Mouse (Mus musculus) heart, postnatal 10 days (tissue): ENCODE measurements around the gene Lsamp. TPM values are rescaled to one million over a fixed set of nuclear protein-coding genes. Genes with fewer than 3 reads are reported as not detected.

Experiments
- DNase-seq, 2 experiments: peaks; one replicate each; pipeline ENCODE4 v3.0.0; 2021
- intact Hi-C: fragments of 180-260 bp; cut with DNase I; formaldehyde crosslinking; loops from one replicate; pipeline ENCODE4 v1.15.1; 2025
- total RNA-seq, 2 experiments: library from RNA; stranded (reverse); gene quantifications; 2 replicates each; pipeline ENCODE4 v1.2.3; 2021

Lsamp gene
- total RNA-seq, 2 experiments from 2014 or later, result 1.3 to 1.6 TPM

DNA sequence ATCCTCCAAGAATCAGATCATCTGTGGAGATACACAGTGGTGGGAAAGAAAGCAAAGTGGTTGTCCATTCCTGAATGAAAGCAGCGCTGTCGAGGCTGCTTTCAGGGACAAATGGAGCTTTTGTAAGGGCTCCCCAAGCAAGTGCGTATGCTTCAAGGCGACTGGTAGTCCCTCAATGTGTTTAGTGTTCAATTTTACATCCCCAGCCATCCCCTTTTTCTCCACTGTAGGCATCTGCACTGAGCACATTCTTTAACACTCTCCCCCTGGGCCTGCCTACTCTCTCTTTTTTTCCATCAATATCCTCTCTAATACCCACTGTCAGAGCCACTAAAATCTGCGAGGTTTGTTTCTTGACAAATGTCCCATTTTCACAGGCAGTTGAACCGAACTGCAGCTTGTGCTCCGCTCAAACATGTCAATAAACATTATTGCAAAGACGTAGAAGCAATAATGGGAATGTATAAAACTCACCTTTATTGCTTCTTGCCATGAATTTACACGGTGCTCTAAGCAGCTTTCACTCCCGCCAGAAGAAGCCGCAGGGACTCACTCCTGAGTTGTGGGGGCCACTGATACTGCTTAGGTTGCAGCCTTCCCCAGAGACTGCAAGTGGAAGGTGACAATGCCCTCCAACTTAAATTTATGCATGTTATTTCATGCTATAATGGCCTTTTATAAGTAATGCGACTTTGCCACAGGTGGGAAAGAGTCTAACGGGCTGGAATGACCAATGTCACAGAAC lies 250.2 kb downstream of the Lsamp start:
- DNase-seq, result no peak
- intact Hi-C loops, result no loop called here

DNA sequence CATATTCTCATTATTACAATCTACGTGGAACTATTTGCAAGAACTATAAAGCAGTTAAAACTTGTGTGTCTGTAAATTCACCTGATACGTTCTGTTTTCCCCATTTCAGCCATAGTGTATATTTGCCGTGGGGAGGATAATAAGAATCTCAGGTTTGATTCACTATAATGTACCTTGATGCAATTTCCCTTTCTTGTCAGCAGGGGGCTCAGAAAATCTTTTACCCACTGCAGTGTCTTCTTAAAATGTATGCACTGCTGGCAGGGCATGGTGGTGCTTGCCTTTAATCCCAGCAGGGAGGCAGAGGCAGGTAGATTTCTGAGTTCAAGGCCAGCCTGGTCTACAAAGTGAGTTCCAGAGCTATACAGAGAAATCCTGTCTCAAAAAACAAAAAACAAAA lies 287.7 kb downstream of the Lsamp start:
- intact Hi-C loops, result loop anchor here (5.0 kb wide), 1 partner anchor 695 kb away; no protein-coding TSS in a partner anchor
- DNase-seq, result no peak

DNA sequence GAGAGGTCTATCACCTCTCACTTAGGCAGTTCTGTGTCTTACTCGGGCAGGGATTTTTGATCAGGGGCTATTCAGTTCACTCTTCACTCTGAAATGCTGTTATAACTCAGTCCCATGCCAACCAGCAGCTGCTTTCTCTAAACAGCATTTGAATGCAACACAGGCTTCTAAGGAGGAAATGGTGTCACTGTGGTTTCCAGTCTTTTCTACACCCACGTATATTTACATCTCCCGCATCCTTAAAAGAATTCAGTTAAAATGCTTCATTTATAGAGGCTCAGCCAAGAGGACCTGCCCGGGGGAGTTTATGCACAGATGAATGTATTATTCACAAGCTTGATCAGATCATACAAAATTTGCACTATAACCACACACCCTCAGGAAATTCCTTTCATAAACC lies 306.0 kb downstream of the Lsamp start:
- DNase-seq, result no peak
- intact Hi-C loops, result no loop called here

DNA sequence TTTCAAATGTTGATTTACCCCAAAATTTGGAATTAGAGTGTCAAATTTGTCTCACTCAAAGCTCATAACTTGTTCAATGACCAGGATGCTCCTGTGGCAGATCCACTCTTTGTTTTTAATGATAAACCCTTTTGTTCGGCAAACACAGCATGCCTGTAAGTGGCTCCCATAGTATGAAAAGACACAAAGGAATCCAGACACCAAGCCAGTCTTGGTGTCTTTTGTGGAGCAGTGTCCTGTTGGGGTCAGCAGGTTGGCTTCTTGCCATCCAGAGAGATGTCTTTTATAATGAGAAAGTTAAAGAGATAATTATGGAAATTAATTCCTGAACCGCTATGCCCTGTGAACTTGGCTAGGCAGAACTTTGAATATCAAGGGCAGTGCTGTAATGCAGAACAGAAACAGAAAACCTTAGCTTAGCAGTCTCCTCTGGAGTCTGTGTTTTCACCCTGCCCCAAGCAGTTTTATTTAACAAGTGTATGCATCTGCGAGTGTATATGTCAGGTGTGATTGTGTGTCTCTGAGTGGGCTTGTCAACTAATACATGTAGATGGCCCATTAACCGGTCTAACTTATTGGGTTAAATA lies 310.2 kb downstream of the Lsamp start:
- no peak for DNase-seq
- intact Hi-C loops, result no loop called here

DNA sequence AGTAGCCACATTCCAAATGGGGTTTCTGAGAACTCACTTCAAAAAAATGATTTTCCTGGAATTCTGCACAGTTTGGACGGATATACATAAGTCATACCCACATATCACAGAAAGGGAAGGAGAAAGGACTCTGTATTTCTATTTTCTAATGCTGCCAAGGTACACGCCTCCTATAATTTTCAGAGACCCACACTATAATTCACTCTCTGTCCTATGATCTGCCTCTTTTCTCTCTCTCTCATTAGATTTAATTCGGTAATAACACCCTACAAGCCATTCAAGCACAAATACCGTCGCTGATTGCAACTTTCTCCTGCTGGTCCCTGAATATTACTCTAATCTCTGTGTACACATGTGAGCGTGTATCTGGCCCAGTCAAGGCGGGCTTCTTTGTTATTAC lies 311.1 kb downstream of the Lsamp start:
- intact Hi-C loops, result no loop called here
- no peak for DNase-seq

DNA sequence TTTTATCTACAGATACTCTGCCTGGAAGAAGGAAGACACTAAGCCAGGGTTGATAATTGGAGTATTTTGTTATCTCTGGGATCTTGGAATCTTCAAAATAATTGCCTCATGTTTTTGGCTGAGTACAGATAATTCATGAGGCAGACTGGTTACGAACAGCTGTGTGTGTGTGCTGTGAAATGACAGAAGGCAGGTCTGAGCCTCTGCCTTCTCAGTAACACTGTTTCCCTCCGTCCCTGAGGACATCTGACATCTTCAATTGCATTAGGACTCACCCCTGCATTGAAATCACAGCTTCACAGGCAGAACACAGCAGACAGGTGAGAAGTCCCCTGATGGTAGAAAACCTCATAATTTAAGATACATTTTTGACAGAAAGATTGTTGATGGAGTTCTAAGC lies 323.5 kb downstream of the Lsamp start:
- no peak for DNase-seq
- intact Hi-C loops, result no loop called here

DNA sequence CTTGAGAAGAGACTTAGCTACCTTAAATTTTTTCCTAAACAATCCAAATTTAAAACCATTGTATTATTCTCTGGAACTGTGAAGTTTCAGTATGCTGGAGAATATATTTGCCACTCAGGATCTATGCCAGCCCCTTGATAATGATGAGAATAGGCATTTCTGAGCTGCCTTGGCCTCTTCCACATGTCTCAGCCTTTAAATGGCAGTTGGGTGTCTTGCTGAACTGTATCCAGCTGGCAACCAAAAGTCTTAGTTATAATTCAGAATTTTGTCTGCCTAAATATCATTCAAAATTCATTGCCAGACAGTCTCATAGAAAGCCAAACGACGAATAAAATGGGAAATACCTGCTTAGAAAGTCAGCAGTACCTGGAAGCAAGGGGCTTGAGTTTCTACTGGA lies 332.0 kb downstream of the Lsamp start:
- intact Hi-C loops, result no loop called here
- no peak for DNase-seq

DNA sequence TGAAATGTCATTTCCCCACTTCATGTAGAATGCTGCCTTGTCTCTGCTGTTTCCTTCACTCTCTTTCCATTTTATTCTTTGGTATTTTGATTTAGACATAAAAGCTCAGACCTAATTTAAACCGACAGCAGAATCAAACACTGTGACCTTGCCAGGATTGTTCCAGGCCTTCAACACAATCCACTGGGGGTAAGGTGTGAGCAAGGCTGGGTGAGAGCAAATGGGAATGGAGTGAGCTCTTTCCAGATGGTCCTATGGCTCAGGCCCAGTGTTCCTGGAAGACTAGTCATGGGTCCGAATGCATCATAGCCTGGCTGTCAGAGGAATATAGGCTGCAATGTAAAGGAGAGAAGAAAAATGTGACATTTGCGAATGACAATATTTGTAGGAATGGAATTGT lies 340.6 kb downstream of the Lsamp start:
- intact Hi-C loops, result no loop called here
- no peak for DNase-seq

DNA sequence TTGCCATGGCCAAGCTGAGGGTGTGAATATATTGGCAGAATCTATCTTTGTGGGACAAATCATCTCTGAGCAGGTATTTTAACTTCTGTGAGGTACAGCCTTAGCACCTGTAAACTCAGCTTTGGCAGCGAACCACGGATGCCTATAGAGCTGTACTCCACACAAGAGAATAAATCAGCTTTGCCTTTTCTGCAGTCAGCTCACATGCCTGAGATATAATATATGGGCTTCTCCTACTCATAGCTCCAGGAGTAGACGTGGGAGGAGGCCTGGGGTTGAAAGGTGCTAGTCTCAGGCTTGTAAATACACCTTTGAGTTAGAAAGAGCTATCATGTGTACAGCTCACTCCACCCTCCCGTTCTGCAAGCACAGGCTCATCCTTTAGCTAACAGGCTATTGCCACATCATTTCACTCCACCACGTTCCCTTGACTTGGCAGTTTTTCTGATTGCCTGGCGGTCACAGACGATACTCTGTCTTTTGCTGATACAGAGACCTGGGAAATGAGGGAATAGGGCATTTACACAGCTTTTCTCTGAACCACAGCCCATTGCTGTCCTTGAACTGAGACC lies 344.2 kb downstream of the Lsamp start:
- intact Hi-C loops, result no loop called here
- DNase-seq, result no peak

DNA sequence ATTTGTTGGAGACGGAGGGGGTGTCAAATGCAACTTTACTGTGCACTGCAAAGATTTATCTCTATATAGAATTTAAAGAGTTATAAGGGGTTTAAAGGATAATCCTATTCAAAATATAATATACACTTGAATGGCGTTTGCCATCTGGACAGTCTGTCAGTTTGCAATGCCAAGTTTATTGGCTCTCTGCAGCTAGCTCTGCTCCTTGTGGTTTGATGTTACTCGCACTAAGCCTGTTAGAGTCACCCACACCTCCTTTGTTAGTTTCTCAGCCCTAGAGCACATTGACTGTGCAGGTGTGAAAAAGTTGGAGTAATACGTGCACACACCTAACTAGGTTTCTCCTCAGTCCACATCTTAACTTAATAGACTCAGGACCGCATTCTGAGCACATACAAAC lies 385.5 kb downstream of the Lsamp start:
- intact Hi-C loops, result no loop called here
- no peak for DNase-seq

DNA sequence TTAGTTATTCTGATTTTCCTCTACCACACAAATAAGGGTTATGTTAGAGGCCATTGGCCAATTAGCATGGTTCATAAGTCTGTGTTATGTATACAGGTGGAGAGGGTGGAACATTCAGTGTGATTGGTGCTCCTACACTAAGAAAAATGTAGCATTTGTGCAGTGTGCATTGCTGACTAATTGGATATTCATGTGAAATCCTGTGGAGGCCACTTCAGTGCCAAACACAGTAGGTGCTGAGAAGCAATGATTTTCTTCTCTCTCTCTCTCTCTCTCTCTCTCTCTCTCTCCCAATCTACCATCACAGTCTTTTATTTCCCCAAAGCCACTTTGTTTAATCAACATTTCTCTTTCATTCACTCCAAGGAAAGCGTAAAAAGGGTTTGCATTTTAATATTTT lies 387.1 kb downstream of the Lsamp start:
- intact Hi-C loops, result no loop called here
- no peak for DNase-seq

DNA sequence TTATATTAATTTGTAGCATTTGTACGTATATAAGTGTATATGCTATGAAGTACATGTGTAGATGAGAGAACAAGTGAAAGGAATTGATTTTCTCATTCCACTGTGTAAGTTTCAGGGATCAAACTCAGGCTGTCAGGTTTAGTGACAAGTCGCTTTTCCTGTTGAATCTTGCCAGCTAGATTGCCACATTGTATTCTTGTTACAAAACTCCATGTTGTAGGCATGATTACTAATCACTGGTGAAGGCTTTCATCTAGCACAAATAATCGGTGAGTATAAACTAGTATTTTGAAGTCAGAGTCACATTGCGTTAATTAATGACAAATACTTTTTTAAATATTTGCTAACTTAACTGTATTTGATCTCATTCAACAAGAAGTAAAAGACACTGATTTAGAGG lies 391.2 kb downstream of the Lsamp start:
- intact Hi-C loops, result no loop called here

DNA sequence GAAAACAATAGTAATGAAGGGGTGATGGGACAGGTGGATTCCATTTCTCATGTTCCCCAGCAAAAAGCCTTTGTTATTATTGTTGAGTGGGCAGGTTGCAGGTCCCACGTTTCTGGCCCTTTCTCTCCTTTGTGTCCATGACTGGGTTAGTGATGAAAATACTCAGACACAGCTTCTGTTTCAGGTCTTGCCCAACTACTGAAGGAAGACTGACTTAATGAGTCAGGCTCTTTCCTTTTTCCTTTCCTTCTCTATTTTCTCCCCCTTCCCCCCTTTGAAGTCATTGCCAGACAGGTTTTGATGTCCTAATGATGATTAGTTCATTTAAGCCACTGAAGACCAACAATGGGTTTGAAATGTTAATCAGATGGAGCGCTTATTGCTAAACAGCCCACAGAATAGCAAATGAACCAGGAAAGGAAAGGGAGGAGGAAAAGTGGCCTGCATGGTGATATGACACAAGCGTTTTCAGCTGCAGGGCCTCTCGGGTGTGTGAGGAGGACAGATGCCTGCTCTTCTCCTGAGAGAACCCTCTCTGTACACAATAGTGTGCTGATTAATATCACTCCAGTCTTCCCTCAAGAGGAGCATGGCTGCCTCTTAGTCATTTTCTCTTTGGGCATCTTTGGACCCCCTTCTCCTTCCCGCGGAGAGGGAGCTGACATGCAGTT lies 393.1 kb downstream of the Lsamp start:
- intact Hi-C loops, result no loop called here
- no peak for DNase-seq

More for the DNA sequence above, 391.2 kb downstream of the Lsamp start:
- no peak for DNase-seq

DNA sequence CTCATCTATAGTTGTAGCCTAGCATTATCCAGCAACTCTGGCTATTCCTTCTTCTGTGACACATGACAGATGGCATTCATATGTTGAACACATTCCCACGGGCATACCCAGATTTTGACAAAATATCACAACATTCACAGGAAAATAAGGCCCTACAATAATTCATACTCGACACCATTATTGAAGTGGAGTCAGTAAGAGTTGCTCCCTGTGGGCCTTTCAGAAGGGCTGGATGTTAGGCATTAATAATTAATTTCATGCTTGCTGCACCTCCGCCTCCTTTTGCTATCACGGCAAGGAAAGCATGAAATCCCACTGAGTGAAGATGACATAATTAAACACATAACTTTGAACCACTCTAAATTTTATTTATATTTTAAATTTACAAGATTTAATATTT lies 407.9 kb downstream of the Lsamp start:
- no peak for DNase-seq
- intact Hi-C loops, result no loop called here

DNA sequence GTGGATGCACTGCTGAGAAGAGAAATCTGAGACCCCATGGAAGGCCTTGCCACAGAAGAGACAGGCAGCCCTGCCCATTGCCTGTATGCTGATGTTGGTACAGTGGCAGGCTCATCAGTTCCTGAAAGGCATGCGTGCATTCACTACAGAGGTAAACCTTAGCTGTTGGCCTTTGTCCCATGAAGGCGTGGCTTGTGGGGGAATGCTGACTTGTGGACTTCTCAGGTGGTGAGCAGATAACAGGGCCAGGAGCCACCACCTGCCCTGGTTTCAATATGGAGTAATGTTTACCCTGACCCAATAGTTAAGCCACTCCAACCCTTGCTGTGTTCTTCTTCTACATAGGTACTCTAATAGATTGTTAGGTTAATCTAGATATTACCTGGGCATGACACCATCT lies 415.4 kb downstream of the Lsamp start:
- intact Hi-C loops, result no loop called here
- DNase-seq, result no peak

DNA sequence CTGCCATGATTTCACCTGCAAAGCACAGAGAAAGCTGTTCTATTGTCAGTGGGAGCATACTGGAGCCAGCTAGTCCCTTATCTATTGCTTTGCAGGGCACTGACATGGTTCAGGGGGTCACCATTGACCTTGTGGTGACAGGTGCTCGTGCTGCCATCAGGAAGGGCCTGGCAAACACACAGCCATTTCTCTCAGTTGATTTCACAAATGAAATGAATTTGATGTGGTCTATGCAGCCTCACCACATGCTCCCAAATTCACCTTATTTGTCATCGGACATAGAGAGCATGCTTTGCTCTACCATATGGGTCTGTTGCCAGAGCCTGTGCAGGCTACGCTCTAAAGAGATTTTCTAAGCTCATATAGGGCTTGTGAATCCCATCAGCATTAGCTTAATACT lies 450.1 kb downstream of the Lsamp start:
- intact Hi-C loops, result no loop called here

DNA sequence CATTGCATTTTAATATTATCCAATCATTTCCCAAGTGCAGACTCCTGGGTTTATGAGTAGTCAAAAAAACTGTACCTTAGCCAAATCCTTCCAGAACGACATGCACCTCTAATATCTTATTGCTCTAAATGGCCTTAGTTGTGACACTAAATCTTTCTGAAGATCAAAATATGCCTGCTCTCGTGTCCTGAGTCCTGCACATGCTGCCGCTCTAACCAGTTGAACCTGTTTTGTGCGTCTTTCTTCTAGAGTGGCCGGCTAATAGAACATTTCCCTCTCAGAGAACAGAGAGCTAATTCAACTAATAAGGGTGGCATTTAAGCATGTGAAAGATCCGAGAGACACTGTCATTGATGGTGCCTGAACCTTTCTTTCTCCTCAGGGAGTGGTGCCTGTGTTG lies 452.3 kb downstream of the Lsamp start:
- DNase-seq, result no peak
- intact Hi-C loops, result no loop called here

More for the DNA sequence above, 450.1 kb downstream of the Lsamp start:
- DNase-seq, result no peak

DNA sequence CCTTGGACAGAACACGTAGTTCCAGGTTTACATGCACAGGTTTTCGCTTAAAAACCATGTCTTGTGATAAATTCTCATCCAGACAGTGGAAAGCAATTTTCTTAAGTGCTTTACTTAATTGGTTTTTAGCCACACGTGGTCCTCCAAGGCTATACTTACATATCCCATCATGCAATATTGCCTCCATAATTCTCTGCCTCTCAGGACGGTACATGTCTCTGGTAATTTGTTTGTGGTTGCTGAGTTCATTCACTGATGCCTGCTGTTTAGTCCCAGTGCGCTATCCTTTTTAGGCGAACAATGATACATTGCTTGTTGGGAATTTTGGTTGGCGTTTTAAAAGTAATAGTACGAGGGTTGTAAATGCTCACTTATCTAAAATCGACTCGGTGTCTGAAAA lies 453.7 kb downstream of the Lsamp start:
- intact Hi-C loops, result no loop called here
- DNase-seq, result no peak

DNA sequence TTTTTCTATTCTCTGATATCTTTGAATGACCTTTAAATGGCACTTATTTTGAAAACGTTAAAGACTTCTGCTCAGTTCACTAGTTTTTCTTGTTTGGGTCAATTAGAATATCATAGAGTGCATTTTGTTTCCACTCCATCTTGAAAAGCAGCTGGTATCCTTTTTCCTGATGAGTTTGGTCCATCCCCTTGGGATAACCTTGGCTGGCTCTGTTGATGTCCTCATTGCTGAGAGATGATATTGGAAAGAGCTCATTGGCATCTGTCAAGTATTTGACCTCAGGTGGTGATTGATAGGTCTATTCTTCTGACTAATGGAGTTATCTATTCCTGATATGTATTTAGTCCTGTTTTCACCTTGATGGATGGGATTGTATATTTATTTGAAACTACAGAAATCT lies 454.7 kb downstream of the Lsamp start:
- intact Hi-C loops, result no loop called here
- DNase-seq, result no peak

DNA sequence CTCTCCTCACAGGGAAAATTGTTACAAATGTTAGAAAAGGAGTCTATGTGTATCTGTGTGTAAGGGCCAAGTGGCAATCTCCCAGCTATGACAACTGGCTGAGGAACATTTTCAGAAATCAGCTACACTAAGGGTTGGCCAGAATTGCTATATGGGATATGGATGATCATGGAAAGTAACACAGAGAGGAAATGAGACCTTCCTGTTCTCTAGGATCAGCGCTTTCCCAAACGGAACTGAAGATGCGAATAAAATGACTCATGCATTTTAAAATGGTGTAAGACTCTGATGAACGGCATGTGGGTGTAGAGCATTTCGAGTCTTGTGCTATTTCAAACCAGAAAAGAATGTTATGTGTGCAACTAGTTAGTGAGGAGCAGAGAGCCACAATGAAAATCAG lies 462.4 kb downstream of the Lsamp start:
- intact Hi-C loops, result no loop called here
- no peak for DNase-seq

DNA sequence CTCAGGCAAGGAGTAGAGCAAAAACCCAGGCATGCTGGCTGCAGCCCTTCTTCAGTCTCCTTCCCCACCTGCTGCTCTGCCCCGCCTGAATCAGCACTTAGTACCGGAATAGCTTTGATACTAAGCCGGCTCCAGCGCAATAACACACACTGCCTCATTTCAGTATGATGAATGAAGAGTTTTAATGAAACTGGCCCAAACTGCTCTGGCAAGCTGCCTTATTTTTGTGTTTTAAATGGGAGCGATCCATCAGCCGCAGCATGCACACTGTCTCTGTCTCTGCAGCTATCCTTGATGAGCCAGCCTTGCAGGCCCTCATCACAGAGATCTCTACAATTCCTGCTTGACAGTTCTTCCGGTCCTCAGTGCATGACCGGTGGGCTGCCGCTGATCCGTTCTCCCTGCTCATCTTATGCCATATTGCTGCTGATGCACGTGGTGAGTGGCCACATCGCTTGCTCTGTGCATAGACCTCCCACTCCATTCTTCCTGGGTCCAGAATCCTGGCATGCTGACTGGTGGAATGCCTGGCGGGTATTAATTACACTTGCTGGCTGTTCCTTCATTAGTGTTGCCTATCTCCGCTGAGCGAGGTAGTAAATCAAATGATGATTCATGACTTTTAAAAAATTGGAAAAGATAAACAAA lies 479.4 kb downstream of the Lsamp start:
- intact Hi-C loops, result no loop called here
- DNase-seq, result no peak
